Mouse (Mus musculus) olfactory bulb, adult 2 months (tissue): ENCODE measurements around the gene Cs. TPM values are rescaled to one million over a fixed set of nuclear protein-coding genes. Genes with fewer than 3 reads are reported as not detected.
A peak's percentile ranks its signal among the peaks of the same experiment; 100 is the strongest.
"Not testable (repeated sequence)": the region's sequence is repeated elsewhere in the genome, so short reads cannot be mapped to it uniquely, and the experiment has no call there.

Experiments
- H3K27ac ChIP-seq: fragments of 200-500 bp; 2 replicates; pipeline ENCODE4 v1.5.1; 2012; ENCODE audit warnings: low read depth, low read length; ENCODE audit not compliant: insufficient read depth
- H3K4me1 ChIP-seq: fragments of 200-500 bp; 2 replicates; pipeline ENCODE4 v1.6.1; 2012; ENCODE audit warnings: low read length; ENCODE audit not compliant: control insufficient read depth, insufficient read depth
- H3K4me3 ChIP-seq: fragments of 200-500 bp; 2 replicates; pipeline ENCODE4 v1.5.1; 2012; ENCODE audit warnings: mild to moderate bottlenecking, low read depth, low read length, moderate library complexity; ENCODE audit not compliant: insufficient read depth
- CTCF ChIP-seq: fragments of 200-500 bp; IDR thresholded peaks from 2 replicates; pipeline ENCODE4 v1.5.1; 2012; ENCODE audit warnings: low read depth, mild to moderate bottlenecking, low read length, moderate library complexity; ENCODE audit not compliant: insufficient read depth
- POLR2A ChIP-seq: fragments of 200-500 bp; IDR thresholded peaks from 2 replicates; pipeline ENCODE4 v1.6.1; 2012; ENCODE audit warnings: mild to moderate bottlenecking, low read depth, low read length, moderate library complexity; ENCODE audit not compliant: insufficient read depth
- WGBS: fragments of 180-500 bp; shearing (Covaris S2); methylation state at CpG from one replicate; pipeline ENCODE4 v1.1.7; 2018; 5-methylcytosine and 5-hydroxymethylcytosine counted together
- polyA plus RNA-seq: library from polyadenylated mRNA; stranded (reverse); fragments of >200 nt; gene quantifications from 2 replicates; pipeline ENCODE4 v1.2.4, GENCODE M21; 2012; ENCODE audit warnings: low replicate concordance; ENCODE audit not compliant: missing spikeins, insufficient read depth, insufficient read length

The Cs gene
- polyA plus RNA-seq: 262 TPM in 1 of 2 replicates, not detected in the other

GRCm38 (mm10) chr10:128337306-128338181 is at the start of gene Cs:
TSS of gene Cs (plus strand) at chr10:128337734.
- Histone ChIP-seq H3K4me1 (0 out of 2 replicates have a peak, but pooled peaks cover 3% of the 10 kb centered on the region), H3K4me3 (peak within 1 kb of the TSS; percentile 98), H3K27ac (peak within 1 kb of the TSS; percentile 97)
- WGBS: under 1% methylated on average over 61 of the region's 61 CpGs
- TF ChIP-seq CTCF (no peak), POLR2A (peak; percentile 90)

GRCm38 (mm10) chr10:128290594-128290993 is 46.9 kb upstream of the Cs start:
- H3K4me3 ChIP-seq, H3K4me1 ChIP-seq, H3K27ac ChIP-seq: not testable (repeated sequence)
- WGBS: 37% methylated on average over 1 of the region's 1 CpGs

GRCm38 (mm10) chr10:128296370-128297090 is 41.0 kb upstream of the Cs start:
- peaks cover 3% of the 10 kb centered on the region; the same call in 1 of the 2 replicates for H3K4me1 ChIP-seq
- TF ChIP-seq CTCF (no peak), POLR2A (no peak)
- WGBS: 34% methylated on average over 13 of the region's 13 CpGs
- H3K4me3 ChIP-seq: no peak overlapping the region
- H3K27ac ChIP-seq: no peak overlapping the region

- Histone ChIP-seq H3K4me1 (peaks cover 3% of the 10 kb centered on the region; the same call in 1 of the 2 replicates), H3K27ac (no peak overlapping the region), H3K4me3 (no peak overlapping the region)
- 73% methylated on average over 4 of the region's 4 CpGs for WGBS
- no peak for TF ChIP-seq POLR2A
- no peak for TF ChIP-seq CTCF
These were observed 40.3 kb upstream of the Cs start for GRCm38 (mm10) chr10:128297221-128297620.

GRCm38 (mm10) chr10:128297622-128298021 is 39.9 kb upstream of the Cs start:
- WGBS: 75% methylated on average over 11 of the region's 11 CpGs
- TF ChIP-seq POLR2A (no peak), CTCF (no peak)

GRCm38 (mm10) chr10:128298243-128298642 is 39.3 kb upstream of the Cs start:
- no peak for TF ChIP-seq POLR2A
- no peak for TF ChIP-seq CTCF
- Histone ChIP-seq H3K27ac (no peak overlapping the region), H3K4me3 (no peak overlapping the region), H3K4me1 (peaks cover 3% of the 10 kb centered on the region; the same call in 1 of the 2 replicates)
- 76% methylated on average over 6 of the region's 6 CpGs for WGBS

More at GRCm38 (mm10) chr10:128297622-128298021, 39.9 kb upstream of the Cs start:
- Histone ChIP-seq H3K27ac (no peak overlapping the region), H3K4me3 (no peak overlapping the region), H3K4me1 (peaks cover 3% of the 10 kb centered on the region; the same call in 1 of the 2 replicates)

GRCm38 (mm10) chr10:128298702-128299171 is 38.8 kb upstream of the Cs start, which contains the start of gene Il23a:
TSS of gene Il23a (minus strand) at chr10:128298752.
- H3K4me1 ChIP-seq: peaks cover 3% of the 10 kb centered on the region; the same call in 1 of the 2 replicates
- 83% methylated on average over 11 of the region's 11 CpGs for WGBS
- no peak within 1 kb of the TSS for H3K27ac ChIP-seq

GRCm38 (mm10) chr10:128302357-128302756 is 35.2 kb upstream of the Cs start:
- 28% methylated on average over 3 of the region's 3 CpGs for whole genome bisulfite sequencing
- TF ChIP-seq POLR2A: no peak
- TF ChIP-seq CTCF: no peak

More at GRCm38 (mm10) chr10:128298702-128299171, 38.8 kb upstream of the Cs start, which contains the start of gene Il23a:
- TF ChIP-seq CTCF (no peak), POLR2A (no peak)
- H3K4me3 ChIP-seq: no peak within 1 kb of the TSS

More at GRCm38 (mm10) chr10:128302357-128302756, 35.2 kb upstream of the Cs start:
- peaks cover 9% of the 10 kb centered on the region for H3K4me1 ChIP-seq
- peak overlapping the region; percentile 96 for H3K27ac ChIP-seq
- peak overlapping the region; percentile 76 for H3K4me3 ChIP-seq
